Mouse (Mus musculus) stomach, postnatal 0 days (tissue): ENCODE data around the gene Susd6.

ENCODE experiments used
- CTCF ChIP-seq: IDR thresholded peaks from 2 replicates; pipeline ENCODE4 v1.5.1; 2016; ENCODE audit warnings: antibody characterized with exemption, low read depth, mild to moderate bottlenecking, moderate library complexity
- EP300 ChIP-seq: optimal IDR thresholded peaks from 2 replicates; pipeline ENCODE3; 2016; ENCODE audit warnings: antibody characterized with exemption

DNA sequence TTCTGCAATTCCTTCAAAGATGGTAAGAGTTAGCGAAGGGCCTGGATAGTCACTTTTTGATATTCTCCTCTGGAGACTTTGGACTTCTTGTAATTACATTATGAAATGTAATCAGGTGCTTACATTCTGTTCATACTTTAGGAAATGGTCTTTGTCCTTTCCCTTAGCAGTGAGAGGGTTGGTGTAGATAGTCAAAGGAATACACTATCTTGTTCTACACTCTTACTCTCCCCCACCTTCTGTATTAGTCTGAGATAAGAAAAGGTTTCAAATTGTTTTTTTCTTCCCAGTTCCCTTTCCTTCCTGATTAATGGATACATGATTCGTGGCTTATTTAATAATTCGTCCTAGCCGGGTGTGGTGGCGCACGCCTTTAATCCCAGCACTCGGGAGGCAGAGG lies 32.2 kb downstream of the Susd6 start:
- TF ChIP-seq CTCF (no peak), EP300 (no peak)
